Mouse (Mus musculus): Measurements from ENCODE around the gene Cox7a2l. TPM values are rescaled to one million over a fixed set of nuclear protein-coding genes. Genes with fewer than 3 reads are reported as not detected.

The Cox7a2l gene
- total and polyA plus RNA-seq, 3 experiments, result 206 TPM; not detected in 1

DNA sequence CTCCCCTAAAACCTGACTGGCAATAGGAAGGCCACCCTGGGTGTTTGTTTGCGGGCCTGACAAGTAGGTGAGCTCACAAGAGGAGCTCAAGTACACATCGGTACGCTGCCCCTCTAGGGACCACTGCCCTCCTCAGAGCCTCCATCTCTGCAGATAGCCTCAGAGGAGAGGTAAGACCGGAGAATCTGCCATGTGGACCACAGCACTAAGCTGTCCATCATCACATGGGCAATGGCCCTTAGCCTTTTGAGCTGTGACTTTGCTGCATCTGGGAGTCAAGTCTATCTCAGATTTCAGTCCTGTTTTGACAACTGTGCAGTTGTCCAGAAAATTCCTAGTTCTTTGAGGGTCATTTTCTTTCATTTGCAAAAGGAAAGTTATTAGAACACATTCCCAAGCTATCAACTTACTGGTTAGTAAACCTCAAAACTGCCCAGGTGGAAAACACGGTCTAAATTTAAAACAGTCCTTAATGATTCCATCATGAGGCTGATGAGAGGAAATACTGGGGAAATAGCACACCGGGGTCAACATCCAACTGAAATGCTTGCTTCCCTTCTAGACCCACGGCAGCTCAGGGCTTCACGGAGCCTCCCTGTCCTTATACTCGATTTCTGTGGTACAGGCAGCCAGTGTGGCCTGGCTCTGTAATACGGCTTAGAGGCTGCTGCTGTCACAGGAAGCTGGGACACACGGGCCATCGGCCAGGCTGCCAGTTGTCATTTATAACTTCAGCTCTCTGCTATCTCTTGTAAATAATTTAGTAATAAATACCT, 22.3 kb upstream of the Cox7a2l start:
- Histone ChIP-seq H3K4me3 (ENCODE audit: control insufficient read depth in 1 of 2, insufficient read depth in 1 of 2, low read depth in 2 of 2, low read length in 2 of 2) (no peak overlapping the region), H3K79me2 (ENCODE audit: control insufficient read depth, insufficient read depth, low read length, poor library complexity) (no peaks in the 10 kb centered on the region), H3K27ac (ENCODE audit: control insufficient read depth, low read depth, low read length) (no peak overlapping the region), H3K9me3 (replicated peaks; ENCODE audit: insufficient read depth, low read length) (no peaks in the 10 kb centered on the region), H3K9ac (ENCODE audit: control insufficient read depth, low read depth, low read length, poor library complexity, severe bottlenecking) (no peak overlapping the region), H3K27me3 (ENCODE audit: control insufficient read depth in 1 of 2, insufficient read depth in 2 of 2, low read length in 2 of 2) (peaks cover 2 to 3% of the 10 kb centered on the region in 2 experiments), H3K4me1 (ENCODE audit: control insufficient read depth in 1 of 2, insufficient read depth in 2 of 2, low read length in 2 of 2) (no peaks in the 10 kb centered on the region), H3K36me3 (ENCODE audit: control insufficient read depth in 1 of 2, insufficient read depth in 2 of 2, low read length in 2 of 2) (no peaks in the 10 kb centered on the region)
- TF ChIP-seq TBP (IDR thresholded peaks at IDR 0.05; ENCODE audit: low read depth, low read length), result no peak
- TF ChIP-seq MXI1 (IDR thresholded peaks at IDR 0.05; ENCODE audit: low read depth, low read length), result no peak
- no peak for TF ChIP-seq BHLHE40 (IDR thresholded peaks at IDR 0.05; ENCODE audit: borderline replicate concordance, low read depth, low read length)
- no peak for TF ChIP-seq ZMIZ1 (IDR thresholded peaks at IDR 0.05; ENCODE audit: low read depth, low read length)
- no peak for TF ChIP-seq HCFC1 (IDR thresholded peaks at IDR 0.05; ENCODE audit: low read depth, low read length)
- no peak for TF ChIP-seq NELFE (IDR thresholded peaks at IDR 0.05; ENCODE audit: low read depth, low read length)
- TF ChIP-seq JUND (IDR thresholded peaks at IDR 0.05; ENCODE audit: low read depth, low read length), result no peak
- no peak for TF ChIP-seq KAT2A (conservative IDR thresholded peaks at IDR 0.05; ENCODE audit: low read depth, low read length)
- no peak for TF ChIP-seq CHD1 (IDR thresholded peaks at IDR 0.05; ENCODE audit: low read depth, low read length)
- TF ChIP-seq GATA1 (IDR thresholded peaks at IDR 0.05; ENCODE audit: low read depth, low read length), result no peak
- TF ChIP-seq SIN3A (IDR thresholded peaks at IDR 0.05; ENCODE audit: low read length), result no peak
- no peak for TF ChIP-seq MEF2A (IDR thresholded peaks at IDR 0.05; ENCODE audit: extremely low read depth, insufficient replicate concordance, low read depth, low read length, poor library complexity, severe bottlenecking)
- TF ChIP-seq USF1 (IDR thresholded peaks at IDR 0.05; ENCODE audit: low read depth, low read length), result no peak
- DNase-seq (ENCODE audit: low read depth, low spot score), result no peak

DNA sequence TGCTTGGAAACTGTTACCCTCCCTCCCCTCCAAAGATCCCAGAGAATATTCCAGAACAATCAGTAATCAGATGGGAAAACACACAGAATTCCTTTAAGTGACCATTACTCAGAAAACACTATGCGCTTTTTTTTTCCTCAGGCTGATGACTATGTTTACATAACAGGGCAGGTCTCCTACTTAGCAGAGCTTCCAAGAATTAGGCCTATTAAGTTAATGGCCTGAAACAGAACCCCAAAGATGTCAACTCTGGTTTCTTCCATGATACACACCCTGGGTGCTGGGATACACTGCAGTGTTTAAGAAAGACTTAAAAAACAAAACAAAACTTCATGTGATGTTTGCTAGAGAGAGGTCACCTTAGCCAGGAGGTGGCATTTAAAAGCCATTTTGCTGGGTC, 21.6 kb upstream of the Cox7a2l start:
- no peak for DNase-seq (ENCODE audit: low read depth, low spot score)
- Histone ChIP-seq H3K79me2 (ENCODE audit: control insufficient read depth, insufficient read depth, low read length, poor library complexity) (no peaks in the 10 kb centered on the region), H3K36me3 (ENCODE audit: control insufficient read depth in 1 of 2, insufficient read depth in 2 of 2, low read length in 2 of 2) (no peaks in the 10 kb centered on the region), H3K9ac (ENCODE audit: control insufficient read depth, low read depth, low read length, poor library complexity, severe bottlenecking) (no peak overlapping the region), H3K9me3 (replicated peaks; ENCODE audit: insufficient read depth, low read length) (no peaks in the 10 kb centered on the region), H3K27ac (ENCODE audit: control insufficient read depth, low read depth, low read length) (no peak overlapping the region), H3K4me1 (ENCODE audit: control insufficient read depth in 1 of 2, insufficient read depth in 2 of 2, low read length in 2 of 2) (no peaks in the 10 kb centered on the region), H3K27me3 (ENCODE audit: control insufficient read depth in 1 of 2, insufficient read depth in 2 of 2, low read length in 2 of 2) (peaks cover 2 to 3% of the 10 kb centered on the region in 2 experiments), H3K4me3 (ENCODE audit: control insufficient read depth in 1 of 2, insufficient read depth in 1 of 2, low read depth in 2 of 2, low read length in 2 of 2) (no peak overlapping the region)
- TF ChIP-seq SMC3 (IDR thresholded peaks at IDR 0.05; ENCODE audit: low read depth, low read length), result no peak
- no peak for TF ChIP-seq NELFE (IDR thresholded peaks at IDR 0.05; ENCODE audit: low read depth, low read length)
- TF ChIP-seq MAFK (IDR thresholded peaks at IDR 0.05; ENCODE audit: borderline replicate concordance, low read depth, low read length), result no peak
- TF ChIP-seq ETS1 (IDR thresholded peaks at IDR 0.05; ENCODE audit: low read depth, low read length), result no peak
- TF ChIP-seq MAZ (IDR thresholded peaks at IDR 0.05; ENCODE audit: low read depth, low read length), result no peak
- no peak for TF ChIP-seq GABPA (IDR thresholded peaks at IDR 0.05; ENCODE audit: low read depth, low read length)
- no peak for TF ChIP-seq ZC3H11A (IDR thresholded peaks at IDR 0.05; ENCODE audit: low read depth, low read length)
- TF ChIP-seq MXI1 (IDR thresholded peaks at IDR 0.05; ENCODE audit: low read depth, low read length), result no peak
- TF ChIP-seq GATA1 (IDR thresholded peaks at IDR 0.05; ENCODE audit: low read depth, low read length), result no peak
- TF ChIP-seq TAL1 (IDR thresholded peaks at IDR 0.05; ENCODE audit: low read length), result no peak
- no peak for TF ChIP-seq ZNF384 (IDR thresholded peaks at IDR 0.05; ENCODE audit: low read depth, low read length)
- no peak for TF ChIP-seq USF1 (IDR thresholded peaks at IDR 0.05; ENCODE audit: low read depth, low read length)
- no peak for TF ChIP-seq ZKSCAN1 (IDR thresholded peaks at IDR 0.05; ENCODE audit: low read depth, low read length)
- no peak for TF ChIP-seq NRF1 (IDR thresholded peaks at IDR 0.05; ENCODE audit: insufficient read depth, low read depth, low read length, poor library complexity, severe bottlenecking)
